Mouse (Mus musculus) heart, adult 2 months (tissue): ENCODE data around the gene Myo19.

Experiments
- CTCF ChIP-seq: fragments of 200-600 bp; IDR thresholded peaks from 2 replicates; pipeline ENCODE4 v1.8.1; 2022; ENCODE audit warnings: antibody characterized with exemption, mild to moderate bottlenecking, moderate library complexity
- EP300 ChIP-seq: fragments of 200-500 bp; IDR thresholded peaks from 2 replicates; pipeline ENCODE4 v1.6.1; 2011; ENCODE audit warnings: low read depth, low read length, control low read depth; ENCODE audit not compliant: insufficient read depth
- POLR2A ChIP-seq: fragments of 200-500 bp; IDR thresholded peaks from 2 replicates; pipeline ENCODE4 v1.6.1; 2011; ENCODE audit warnings: mild to moderate bottlenecking, low read depth, low read length, control low read depth; ENCODE audit not compliant: insufficient read depth

DNA sequence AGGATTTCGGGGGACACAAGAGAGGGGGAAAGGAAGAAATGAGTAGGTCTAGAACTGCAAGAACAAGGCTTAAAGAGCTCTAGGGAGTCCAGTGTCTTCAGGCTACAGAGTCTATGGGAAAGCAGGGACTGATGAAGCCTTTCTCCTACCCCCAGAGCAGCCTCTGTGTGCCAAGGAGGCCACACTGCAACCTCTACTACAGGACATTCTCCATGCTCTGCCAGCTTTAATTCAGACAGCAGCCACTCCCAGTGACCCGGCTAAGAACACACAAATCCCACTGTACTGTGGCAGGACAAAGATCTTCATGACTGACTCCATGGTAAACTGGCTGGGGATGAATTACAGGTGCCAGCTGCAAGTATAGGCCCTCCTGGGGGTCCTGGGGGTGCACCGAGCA is 27.1 kb downstream of the Myo19 start:
- TF ChIP-seq CTCF (no peak), POLR2A (no peak), EP300 (no peak)
